Mouse (Mus musculus) hematopoietic stem cell, adult 5-6 weeks (primary cell): ENCODE measurements at regions not wholly inside any gene's neighbourhood (a gene's known extent, or its start where the extent isn't known, plus 50 kb on each side); places are given as distances from the start of the nearest gene placed in this dataset.
"Not testable (repeated sequence)": the region's sequence is repeated elsewhere in the genome, so short reads cannot be mapped to it uniquely, and the experiment has no call there.

Source experiments
- ATAC-seq, 2 experiments: fragments of 125-278 bp in 1 of 2; replicated peaks in 1 of 2; 2 replicates each; pipeline ENCODE4 v1.8.0; 2016 to 2017; ENCODE audit warnings: inconsistent platforms in 2 of 2, mild to moderate bottlenecking in 2 of 2, moderate number of reproducible peaks in 2 of 2, low read depth in 1 of 2, moderate TSS enrichment in 1 of 2; ENCODE audit not compliant: low FRiP score in 2 of 2, poor library complexity in 2 of 2, severe bottlenecking in 2 of 2, insufficient read depth in 1 of 2, low TSS enrichment in 1 of 2

GRCm38 (mm10) chr17:17293932-17294534, 80.1 kb upstream of the Riok2 start:
- peak; percentile 100 for ATAC-seq

- ATAC-seq = not testable (repeated sequence)
Measured at GRCm38 (mm10) chr17:17295037-17295436, 79.1 kb upstream of the Riok2 start.

GRCm38 (mm10) chr17:17303496-17303895, 70.6 kb upstream of the Riok2 start:
- ATAC-seq = not testable (repeated sequence)
